ENCODE assay signal across 10 mouse cellular contexts in genomic region chr12:25165650-25166049, GRCm38 (mm10).
DNase-seq lines count a peak whose midpoint lies in the region; ATAC-seq and TF ChIP-seq lines count a peak whose summit lies in the region.
"Had no signal": no experiment of that assay in that cellular context is flagged by ENCODE, and none has a peak within 500 bp of the region (broad histone marks: within the 10 kb centered on the region; RNA-seq: fewer than 3 reads in every experiment).

No protein-coding gene starts in this region.

- in situ Hi-C loops in CH12.LX (cut with MboI; ENCODE audit: low pct_ligation_motif_present, low pct_unique_long_range_greater_than_20kb, low sequenced_read_pairs) = no loop called here

- H3K27ac ChIP-seq in kidney, adult 2 months (ENCODE audit: insufficient read depth, low read depth, low read length) = no peak overlapping the region
- no peak overlapping the region for H3K27ac ChIP-seq in kidney, embryonic 15.5 days
- peak overlapping the region; percentile 80 for H3K27ac ChIP-seq in CH12.LX (ENCODE audit: insufficient read depth, low read depth)
- H3K27ac ChIP-seq in brown adipose tissue, adult 24 weeks (replicated peaks; ENCODE audit: low read depth, low read length) = 0 out of 2 replicates have a peak overlapping the region, but pooled peaks have one; percentile 48
- H3K27ac ChIP-seq: lung, embryonic 15.5 days had no signal

- no peaks in the 10 kb centered on the region for H3K9me3 ChIP-seq in kidney, embryonic 15.5 days (replicated peaks)
- H3K9me3 ChIP-seq in CH12.LX (replicated peaks; ENCODE audit: low read length) = no peaks in the 10 kb centered on the region
- H3K9me3 ChIP-seq: lung, embryonic 15.5 days had no signal

- ATAC-seq in kidney, embryonic 15.5 days (replicated peaks; ENCODE audit: low FRiP score) = no peak
- peak; percentile 63 for ATAC-seq in megakaryocyte, adult 5-6 weeks (ENCODE audit: poor library complexity, severe bottlenecking)

- no peak overlapping the region for H3K4me2 ChIP-seq in kidney, embryonic 15.5 days
- H3K4me2 ChIP-seq in CH12.LX (ENCODE audit: insufficient read depth, low read depth, poor library complexity, severe bottlenecking) = peak overlapping the region; percentile 72
- H3K4me2 ChIP-seq: lung, embryonic 15.5 days had no signal

- no peak for TF ChIP-seq CTCF in kidney, adult 2 months (conservative IDR thresholded peaks at IDR 0.05; ENCODE audit: insufficient read depth, insufficient read length, low read depth, low read length)
- no peak for TF ChIP-seq CTCF in CH12.LX (conservative IDR thresholded peaks at IDR 0.05 in 1 of 2, IDR thresholded peaks at IDR 0.05 in 1 of 2; ENCODE audit: low read depth in 2 of 2, low read length in 2 of 2)

- no peaks in the 10 kb centered on the region for H3K36me3 ChIP-seq in kidney, adult 2 months (ENCODE audit: control insufficient read depth, insufficient read depth, low read length)
- H3K36me3 ChIP-seq in kidney, embryonic 15.5 days = no peaks in the 10 kb centered on the region
- H3K36me3 ChIP-seq in CH12.LX (replicated peaks in 1 of 2; ENCODE audit: control insufficient read depth in 1 of 2, insufficient read depth in 1 of 2, low read length in 1 of 2) = no peaks in the 10 kb centered on the region
- H3K36me3 ChIP-seq: lung, embryonic 15.5 days had no signal

- WGBS in kidney, adult 2 months = 40% methylated on average over 3 of the region's 3 CpGs
- WGBS in kidney, embryonic 15.5 days = 78% methylated on average over 3 of the region's 3 CpGs

- H3K4me3 ChIP-seq in kidney, adult 2 months (ENCODE audit: insufficient read depth, low read depth, low read length) = no peak overlapping the region
- H3K4me3 ChIP-seq in kidney, embryonic 15.5 days (replicated peaks) = no peak overlapping the region
- peak overlapping the region in 1 of 3 experiments; percentile 20 for H3K4me3 ChIP-seq in CH12.LX (replicated peaks in 1 of 3; ENCODE audit: low read depth in 2 of 3, low read length in 2 of 3, poor library complexity in 1 of 3)
- no peak overlapping the region for H3K4me3 ChIP-seq in brown adipose tissue, adult 24 weeks (ENCODE audit: insufficient read depth, low read depth, low read length)
- H3K4me3 ChIP-seq: lung, embryonic 15.5 days had no signal

- no peak; the same call in none of the 2 replicates for TF ChIP-seq RAD21 in CH12.LX (IDR thresholded peaks at IDR 0.05; ENCODE audit: low read depth, low read length)

- TF ChIP-seq EP300 in CH12.LX (IDR thresholded peaks at IDR 0.05; ENCODE audit: low read length) = peak; percentile 86

- H3K9ac ChIP-seq in kidney, embryonic 15.5 days = no peak overlapping the region
- H3K9ac ChIP-seq in CH12.LX (ENCODE audit: insufficient read depth, low read depth) = no peak overlapping the region
- H3K9ac ChIP-seq: lung, embryonic 15.5 days had no signal

- H3K27me3 ChIP-seq in kidney, adult 2 months (replicated peaks; ENCODE audit: control insufficient read depth, insufficient read depth, low read length) = no peaks in the 10 kb centered on the region
- no peaks in the 10 kb centered on the region for H3K27me3 ChIP-seq in kidney, embryonic 15.5 days
- peaks cover 10% of the 10 kb centered on the region for H3K27me3 ChIP-seq in CH12.LX (replicated peaks)
- H3K27me3 ChIP-seq: lung, embryonic 15.5 days had no signal

- no peaks in the 10 kb centered on the region for H3K79me2 ChIP-seq in CH12.LX (replicated peaks; ENCODE audit: control insufficient read depth, extremely low read depth, insufficient read depth, poor library complexity, severe bottlenecking)

- peak; percentile 70 for DNase-seq in kidney, adult 2 months
- DNase-seq in CH12.LX (ENCODE audit: extremely low read depth) = peak; percentile 89
- DNase-seq in right cerebral cortex, adult 2 months (ENCODE audit: low spot score in 2 of 2) = no peak
- no peak for DNase-seq in left cerebral cortex, adult 18-20 months (ENCODE audit: low spot score in 2 of 2)
- no peak for DNase-seq in frontal cortex, postnatal 10 days (ENCODE audit: low spot score in 2 of 2)
- DNase-seq: thymus, adult 2 months had no signal

- TF ChIP-seq POLR2A in kidney, adult 2 months (IDR thresholded peaks at IDR 0.05; ENCODE audit: low read depth, low read length) = no peak
- no peak for TF ChIP-seq POLR2A in CH12.LX (IDR thresholded peaks at IDR 0.05; ENCODE audit: low read depth, low read length)

- peaks cover 29% of the 10 kb centered on the region for H3K4me1 ChIP-seq in kidney, adult 2 months (ENCODE audit: control insufficient read depth, insufficient read depth, low read length)
- H3K4me1 ChIP-seq in kidney, embryonic 15.5 days = peaks cover 40% of the 10 kb centered on the region
- peaks cover 51 to 77% of the 10 kb centered on the region in 2 experiments for H3K4me1 ChIP-seq in CH12.LX (ENCODE audit: control insufficient read depth in 1 of 2, insufficient read depth in 2 of 2)
- H3K4me1 ChIP-seq in brown adipose tissue, adult 24 weeks (ENCODE audit: control insufficient read depth, insufficient read depth, insufficient read length, low read length) = peaks cover 40% of the 10 kb centered on the region

- dilution Hi-C loops in CH12.LX (cut with MboI; ENCODE audit: extremely low pct_ligation_motif_present, extremely low pct_unique_long_range_greater_than_20kb, low sequenced_read_pairs) = no loop called here

TF ChIP-seq in CH12.LX, 34 proteins besides CTCF, POLR2A, EP300 and RAD21:
- TF ChIP-seq TBP (conservative IDR thresholded peaks at IDR 0.05; ENCODE audit: low read depth, low read length) (peak; percentile 83), TCF12 (IDR thresholded peaks at IDR 0.05; ENCODE audit: low read depth, low read length) (peak; percentile 99), ETS1 (conservative IDR thresholded peaks at IDR 0.05; ENCODE audit: low read depth, low read length) (peak; percentile 97), MYC (IDR thresholded peaks at IDR 0.05; ENCODE audit: low read depth, low read length) (peak; percentile 78; the same call in 1 of the 2 replicates), USF1 (IDR thresholded peaks at IDR 0.05; ENCODE audit: low read depth, low read length) (peak; percentile 87), BHLHE40 (IDR thresholded peaks at IDR 0.05; ENCODE audit: low read depth, low read length) (peak; percentile 95), USF2 (conservative IDR thresholded peaks at IDR 0.05; ENCODE audit: low read depth, low read length) (peak; percentile 80), MAZ (IDR thresholded peaks at IDR 0.05; ENCODE audit: low read depth, low read length) (no peak), UBTF (IDR thresholded peaks at IDR 0.05; ENCODE audit: low read depth, low read length) (no peak; the same call in 1 of the 2 replicates), KAT2A (IDR thresholded peaks at IDR 0.05; ENCODE audit: insufficient replicate concordance, low read length) (no peak), ZNF384 (IDR thresholded peaks at IDR 0.05; ENCODE audit: low read depth, low read length) (no peak), PAX5 (IDR thresholded peaks at IDR 0.05; ENCODE audit: low read length) (no peak), E2F4 (IDR thresholded peaks at IDR 0.05; ENCODE audit: insufficient replicate concordance, low read depth, low read length) (no peak), GABPA (IDR thresholded peaks at IDR 0.05; ENCODE audit: insufficient replicate concordance, low read depth, low read length) (no peak), SIN3A (IDR thresholded peaks at IDR 0.05; ENCODE audit: low read length) (peak; percentile 71), CHD2 (IDR thresholded peaks at IDR 0.05; ENCODE audit: low read length) (peak; percentile 15; the same call in 1 of the 2 replicates), RCOR1 (conservative IDR thresholded peaks at IDR 0.05; ENCODE audit: low read depth, low read length) (no peak), MAFK (IDR thresholded peaks at IDR 0.05; ENCODE audit: insufficient replicate concordance, low read length) (peak; percentile 39; the same call in 1 of the 2 replicates), MXI1 (IDR thresholded peaks at IDR 0.05; ENCODE audit: low read depth, low read length) (peak; percentile 86), ZKSCAN1 (IDR thresholded peaks at IDR 0.05; ENCODE audit: borderline replicate concordance, low read depth, low read length) (no peak), HCFC1 (IDR thresholded peaks at IDR 0.05; ENCODE audit: low read depth, low read length) (no peak; the same call in 1 of the 2 replicates), MEF2A (IDR thresholded peaks at IDR 0.05; ENCODE audit: borderline replicate concordance, low read depth, low read length) (peak; percentile 86), POLR2AphosphoS2 (IDR thresholded peaks at IDR 0.05; ENCODE audit: low read depth, low read length) (no peak), IRF4 (IDR thresholded peaks at IDR 0.05; ENCODE audit: low read depth, low read length) (no peak; the same call in 1 of the 2 replicates), CHD1 (IDR thresholded peaks at IDR 0.05; ENCODE audit: low read depth, low read length) (no peak), SMC3 (IDR thresholded peaks at IDR 0.05; ENCODE audit: low read depth, low read length) (peak; percentile 25; the same call in 1 of the 2 replicates), ELF1 (IDR thresholded peaks at IDR 0.05; ENCODE audit: low read depth, low read length) (peak; percentile 47; the same call in 1 of the 2 replicates), ZMIZ1 (IDR thresholded peaks at IDR 0.05; ENCODE audit: low read depth, low read length) (no peak), NELFE (IDR thresholded peaks at IDR 0.05; ENCODE audit: low read depth, low read length) (no peak), ZC3H11A (IDR thresholded peaks at IDR 0.05; ENCODE audit: low read depth, low read length) (no peak), MAX (IDR thresholded peaks at IDR 0.05; ENCODE audit: low read length) (peak; percentile 95), NRF1 (IDR thresholded peaks at IDR 0.05; ENCODE audit: low read depth, low read length) (no peak; the same call in none of the 2 replicates), JUND (conservative IDR thresholded peaks at IDR 0.05; ENCODE audit: low read depth, low read length) (0 out of 2 replicates have a peak, but pooled peaks have one; percentile 16)

Comparison
In these comparisons a context has a peak if more than half of its experiments do, and no peak if none do; other contexts are left out.
1. DNase-seq: peak in kidney, adult 2 months (single experiment) and CH12.LX (single experiment); none in right cerebral cortex, adult 2 months (0 of 2), left cerebral cortex, adult 18-20 months (0 of 2) and frontal cortex, postnatal 10 days (0 of 2).
2. H3K27ac ChIP-seq: peak in CH12.LX (single experiment) and brown adipose tissue, adult 24 weeks (single experiment); none in kidney, adult 2 months (single experiment) and kidney, embryonic 15.5 days (single experiment).